16 mouse cellular contexts compared by ENCODE assay signal in genomic region chr3:85710695-85711094, GRCm38 (mm10).
DNase-seq lines count a peak whose midpoint lies in the region; ATAC-seq lines count a peak whose summit lies in the region.
"Had no signal": no experiment of that assay in that cellular context is flagged by ENCODE, and none has a peak within 500 bp of the region (broad histone marks: within the 10 kb centered on the region; RNA-seq: fewer than 3 reads in every experiment).

No protein-coding gene starts in this region.

- H3K9me3 ChIP-seq in heart, embryonic 12.5 days (replicated peaks): no peaks in the 10 kb centered on the region
- H3K9me3 ChIP-seq in liver, embryonic 12.5 days (replicated peaks): no peaks in the 10 kb centered on the region
- H3K9me3 ChIP-seq: embryonic facial prominence, embryonic 13.5 days; limb, embryonic 15.5 days; midbrain, embryonic 13.5 days had no signal

- no peaks in the 10 kb centered on the region for H3K27me3 ChIP-seq in heart, embryonic 12.5 days (replicated peaks)
- H3K27me3 ChIP-seq in liver, embryonic 12.5 days (replicated peaks): peaks cover 6% of the 10 kb centered on the region
- H3K27me3 ChIP-seq: embryonic facial prominence, embryonic 13.5 days; limb, embryonic 15.5 days; midbrain, embryonic 13.5 days had no signal

- peak; percentile 53; the same call in 1 of the 2 replicates for ATAC-seq in heart, embryonic 12.5 days (ENCODE audit: insufficient number of reproducible peaks, low FRiP score)
- peak; percentile 49 for ATAC-seq in liver, embryonic 12.5 days
- ATAC-seq: midbrain, embryonic 13.5 days had no signal

- intact Hi-C loops in gastrocnemius, postnatal 36 days (cut with DNase I): no loop called here

- peaks cover 6% of the 10 kb centered on the region for H3K4me1 ChIP-seq in heart, embryonic 12.5 days (replicated peaks)
- peaks cover 18% of the 10 kb centered on the region for H3K4me1 ChIP-seq in liver, embryonic 12.5 days
- H3K4me1 ChIP-seq: embryonic facial prominence, embryonic 13.5 days; limb, embryonic 15.5 days; midbrain, embryonic 13.5 days had no signal

- no peak for DNase-seq in heart, adult 8-10 months (ENCODE audit: low spot score)
- DNase-seq in testis, postnatal 10 days (ENCODE audit: low spot score): peak; percentile 43
- no peak for DNase-seq in testis, postnatal 14 days (ENCODE audit: low spot score)
- DNase-seq in gastrocnemius, postnatal 36 days: no peak
- no peak for DNase-seq in gastrocnemius, adult 18-20 months (ENCODE audit: low spot score)
- DNase-seq in kidney, postnatal 4 days: no peak
- DNase-seq: cerebellum, postnatal 36 days; kidney, adult 11 months; spleen, adult 18-20 months; thymus, adult 18-20 months had no signal

- WGBS in heart, embryonic 12.5 days: 21% methylated on average over 8 of the region's 8 CpGs
- 36% methylated on average over 8 of the region's 8 CpGs for WGBS in liver, embryonic 12.5 days (ENCODE audit: insufficient replicate concordance)

- no peak overlapping the region for H3K27ac ChIP-seq in heart, embryonic 12.5 days (ENCODE audit: poor library complexity, severe bottlenecking)
- H3K27ac ChIP-seq in liver, embryonic 12.5 days: no peak overlapping the region
- H3K27ac ChIP-seq: embryonic facial prominence, embryonic 13.5 days; left cerebral cortex, adult 2 months; limb, embryonic 15.5 days; midbrain, embryonic 13.5 days had no signal

- H3K4me2 ChIP-seq in heart, embryonic 12.5 days: no peak overlapping the region
- no peak overlapping the region for H3K4me2 ChIP-seq in liver, embryonic 12.5 days
- H3K4me2 ChIP-seq: embryonic facial prominence, embryonic 13.5 days; limb, embryonic 15.5 days; midbrain, embryonic 13.5 days had no signal

- no peak overlapping the region for H3K4me3 ChIP-seq in heart, embryonic 12.5 days
- H3K4me3 ChIP-seq in liver, embryonic 12.5 days: no peak overlapping the region
- H3K4me3 ChIP-seq: embryonic facial prominence, embryonic 13.5 days; left cerebral cortex, adult 2 months; limb, embryonic 15.5 days; midbrain, embryonic 13.5 days had no signal

- H3K9ac ChIP-seq in heart, embryonic 12.5 days: no peak overlapping the region
- H3K9ac ChIP-seq in liver, embryonic 12.5 days: no peak overlapping the region
- H3K9ac ChIP-seq: embryonic facial prominence, embryonic 13.5 days; limb, embryonic 15.5 days; midbrain, embryonic 13.5 days had no signal

- H3K36me3 ChIP-seq in heart, embryonic 12.5 days: no peaks in the 10 kb centered on the region
- no peaks in the 10 kb centered on the region for H3K36me3 ChIP-seq in liver, embryonic 12.5 days
- H3K36me3 ChIP-seq: embryonic facial prominence, embryonic 13.5 days; limb, embryonic 15.5 days; midbrain, embryonic 13.5 days had no signal
